Mouse (Mus musculus): ENCODE measurements around the gene Pax2. TPM values are rescaled to one million over a fixed set of nuclear protein-coding genes. Genes with fewer than 3 reads are reported as not detected.

The Pax2 gene
- total and polyA plus RNA-seq, 2 experiments from 2014 or later = not detected

GRCm38 (mm10) chr19:44754461-44755377 is 1.1 kb upstream of the Pax2 start:
- ATAC-seq (ENCODE audit: insufficient read depth, low read depth) = no peak
- 3% methylated on average over 16 of the region's 16 CpGs for WGBS
- DNase-seq (ENCODE audit: low spot score) = peak; percentile 50
- Histone ChIP-seq H3K9me3 (replicated peaks; ENCODE audit: control insufficient read depth, low read length) (no peaks in the 10 kb centered on the region), H3K36me3 (replicated peaks; ENCODE audit: control insufficient read depth, insufficient read depth, low read length) (no peaks in the 10 kb centered on the region), H3K4me3 (ENCODE audit: low read depth, low read length) (peak overlapping the region; percentile 47; the same call in 1 of the 2 replicates), H3K4me2 (ENCODE audit: low read depth, low read length) (no peak overlapping the region), H3K27me3 (ENCODE audit: control insufficient read depth, insufficient read depth, low read length) (peaks cover 100% of the 10 kb centered on the region), H3K4me1 (ENCODE audit: control insufficient read depth, insufficient read depth) (peaks cover 8% of the 10 kb centered on the region; the same call in 1 of the 2 replicates), H3K27ac (ENCODE audit: low read depth) (no peak overlapping the region), H3K9ac (replicated peaks; ENCODE audit: low read depth, low read length) (no peak overlapping the region)
- TF ChIP-seq CTCF (IDR thresholded peaks at IDR 0.05; ENCODE audit: low read depth) = peak; percentile 82
- no peak for TF ChIP-seq EP300 (IDR thresholded peaks at IDR 0.05; ENCODE audit: low read depth)

- Histone ChIP-seq H3K9me3 (replicated peaks; ENCODE audit: control insufficient read depth, low read length) (no peaks in the 10 kb centered on the region), H3K27ac (ENCODE audit: low read depth) (no peak overlapping the region), H3K36me3 (replicated peaks; ENCODE audit: control insufficient read depth, insufficient read depth, low read length) (no peaks in the 10 kb centered on the region), H3K9ac (replicated peaks; ENCODE audit: low read depth, low read length) (no peak overlapping the region), H3K4me2 (ENCODE audit: low read depth, low read length) (peak overlapping the region; percentile 67), H3K4me3 (ENCODE audit: low read depth, low read length) (peak overlapping the region; percentile 47), H3K4me1 (ENCODE audit: control insufficient read depth, insufficient read depth) (peaks cover 8% of the 10 kb centered on the region; the same call in 1 of the 2 replicates), H3K27me3 (ENCODE audit: control insufficient read depth, insufficient read depth, low read length) (peaks cover 100% of the 10 kb centered on the region)
- 0% methylated on average over 13 of the region's 13 CpGs for WGBS
- ATAC-seq (ENCODE audit: insufficient read depth, low read depth) (no peak), DNase-seq (ENCODE audit: low spot score) (no peak)
- TF ChIP-seq EP300 (IDR thresholded peaks at IDR 0.05; ENCODE audit: low read depth) = no peak
- no peak for TF ChIP-seq CTCF (IDR thresholded peaks at IDR 0.05; ENCODE audit: low read depth)
Observed at GRCm38 (mm10) chr19:44755378-44755692, 510 bp upstream of the Pax2 start.

GRCm38 (mm10) chr19:44756421-44757230 is 781 bp downstream of the Pax2 start:
- no peaks in the 10 kb centered on the region for H3K36me3 ChIP-seq (replicated peaks; ENCODE audit: control insufficient read depth, insufficient read depth, low read length)
- peaks cover 100% of the 10 kb centered on the region for H3K27me3 ChIP-seq (ENCODE audit: control insufficient read depth, insufficient read depth, low read length)
- H3K9me3 ChIP-seq (replicated peaks; ENCODE audit: control insufficient read depth, low read length) = no peaks in the 10 kb centered on the region
- TF ChIP-seq CTCF (IDR thresholded peaks at IDR 0.05; ENCODE audit: low read depth) = no peak
- TF ChIP-seq EP300 (IDR thresholded peaks at IDR 0.05; ENCODE audit: low read depth) = no peak
- under 1% methylated on average over 66 of the region's 71 CpGs for WGBS
- peak overlapping the region; percentile 47 for H3K4me3 ChIP-seq (ENCODE audit: low read depth, low read length)
- no peak overlapping the region for H3K9ac ChIP-seq (replicated peaks; ENCODE audit: low read depth, low read length)
- no peak; the same call in 1 of the 2 replicates for ATAC-seq (ENCODE audit: insufficient read depth, low read depth)
- no peak overlapping the region for H3K27ac ChIP-seq (ENCODE audit: low read depth)
- DNase-seq (ENCODE audit: low spot score) = no peak
- peaks cover 8% of the 10 kb centered on the region; the same call in 1 of the 2 replicates for H3K4me1 ChIP-seq (ENCODE audit: control insufficient read depth, insufficient read depth)
- H3K4me2 ChIP-seq (ENCODE audit: low read depth, low read length) = peak overlapping the region; percentile 67

- 2% methylated on average over 30 of the region's 38 CpGs for WGBS
- Histone ChIP-seq H3K4me2 (ENCODE audit: low read depth, low read length) (peak overlapping the region; percentile 67), H3K4me1 (ENCODE audit: control insufficient read depth, insufficient read depth) (peaks cover 8% of the 10 kb centered on the region; the same call in 1 of the 2 replicates), H3K9ac (replicated peaks; ENCODE audit: low read depth, low read length) (no peak overlapping the region), H3K36me3 (replicated peaks; ENCODE audit: control insufficient read depth, insufficient read depth, low read length) (no peaks in the 10 kb centered on the region), H3K4me3 (ENCODE audit: low read depth, low read length) (peak overlapping the region; percentile 47), H3K27me3 (ENCODE audit: control insufficient read depth, insufficient read depth, low read length) (peaks cover 100% of the 10 kb centered on the region), H3K27ac (ENCODE audit: low read depth) (no peak overlapping the region), H3K9me3 (replicated peaks; ENCODE audit: control insufficient read depth, low read length) (no peaks in the 10 kb centered on the region)
- ATAC-seq (ENCODE audit: insufficient read depth, low read depth) (no peak), DNase-seq (ENCODE audit: low spot score) (no peak)
- no peak for TF ChIP-seq EP300 (IDR thresholded peaks at IDR 0.05; ENCODE audit: low read depth)
- TF ChIP-seq CTCF (IDR thresholded peaks at IDR 0.05; ENCODE audit: low read depth) = no peak
Observed at GRCm38 (mm10) chr19:44757231-44757871, 1.5 kb downstream of the Pax2 start.

DNA sequence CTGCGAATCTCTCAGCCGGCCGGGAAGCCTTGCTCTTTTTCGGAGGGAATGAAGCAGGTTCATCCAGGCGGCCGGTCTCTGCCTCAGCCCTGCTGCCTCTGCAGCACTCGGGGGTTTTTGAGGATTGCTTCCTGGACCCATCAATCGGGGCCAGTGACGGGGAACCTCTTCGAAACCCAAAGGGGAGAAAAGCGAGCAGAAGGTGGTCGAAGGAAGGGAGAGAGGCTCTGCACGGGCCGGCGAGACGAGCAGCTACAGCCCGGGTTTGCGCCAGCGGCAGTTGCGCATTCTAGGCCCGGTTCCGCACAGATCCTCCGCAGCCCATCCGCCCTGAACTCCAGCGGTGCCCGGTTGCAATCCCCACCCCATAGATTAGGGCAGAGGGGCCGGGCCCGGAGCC is 3.0 kb downstream of the Pax2 start:
- peaks cover 100% of the 10 kb centered on the region for H3K27me3 ChIP-seq (ENCODE audit: control insufficient read depth, insufficient read depth, low read length)
- H3K27ac ChIP-seq (ENCODE audit: low read depth) = no peak overlapping the region
- no peak overlapping the region for H3K9ac ChIP-seq (replicated peaks; ENCODE audit: low read depth, low read length)
- H3K36me3 ChIP-seq (replicated peaks; ENCODE audit: control insufficient read depth, insufficient read depth, low read length) = no peaks in the 10 kb centered on the region
- peaks cover 8% of the 10 kb centered on the region; the same call in 1 of the 2 replicates for H3K4me1 ChIP-seq (ENCODE audit: control insufficient read depth, insufficient read depth)
- no peak for ATAC-seq (ENCODE audit: insufficient read depth, low read depth)
- no peak for TF ChIP-seq EP300 (IDR thresholded peaks at IDR 0.05; ENCODE audit: low read depth)
- TF ChIP-seq CTCF (IDR thresholded peaks at IDR 0.05; ENCODE audit: low read depth) = no peak
- 3% methylated on average over 28 of the region's 28 CpGs for WGBS
- no peak overlapping the region for H3K4me2 ChIP-seq (ENCODE audit: low read depth, low read length)
- no peak overlapping the region for H3K4me3 ChIP-seq (ENCODE audit: low read depth, low read length)
- no peak for DNase-seq (ENCODE audit: low spot score)
- H3K9me3 ChIP-seq (replicated peaks; ENCODE audit: control insufficient read depth, low read length) = no peaks in the 10 kb centered on the region

Measured in heart, postnatal 0 days (tissue).